Mouse (Mus musculus) neural tube, embryonic 11.5 days (tissue): Measurements from ENCODE around the gene Gm11127. TPM values are rescaled to one million over a fixed set of nuclear protein-coding genes. Genes with fewer than 3 reads are reported as not detected.
A peak's percentile ranks its signal among the peaks of the same experiment; 100 is the strongest.
"Not testable (repeated sequence)": the region's sequence is repeated elsewhere in the genome, so short reads cannot be mapped to it uniquely, and the experiment has no call there.

Source experiments
- ATAC-seq: fragments of 200-750 bp; cut with Nextera tagmentation; 2 replicates; pipeline ENCODE4 v1.8.0; 2017; ENCODE audit warnings: moderate number of reproducible peaks, mild to moderate bottlenecking, moderate TSS enrichment, moderate library complexity; ENCODE audit not compliant: insufficient read depth, low FRiP score, low TSS enrichment
- DNase-seq: peaks from one replicate; pipeline ENCODE4 v3.0.0-alpha.2; 2015; ENCODE audit warnings: low spot score
- H3K27ac ChIP-seq: fragments of 300-500 bp; sonication (generic); 2 replicates; pipeline ENCODE4 v1.5.1; 2014; ENCODE audit warnings: low read depth, mild to moderate bottlenecking, low read length
- H3K27me3 ChIP-seq: fragments of 300-500 bp; sonication (generic); 2 replicates; pipeline ENCODE4 v1.6.1; 2014; ENCODE audit warnings: mild to moderate bottlenecking, low read length, mixed read lengths; ENCODE audit not compliant: control insufficient read depth, insufficient read depth
- H3K36me3 ChIP-seq: fragments of 300-500 bp; sonication (generic); 2 replicates; pipeline ENCODE4 v1.6.1; 2014; ENCODE audit warnings: mild to moderate bottlenecking, low read length, moderate library complexity, mixed read lengths; ENCODE audit not compliant: control insufficient read depth, insufficient read depth
- H3K4me1 ChIP-seq: fragments of 300-500 bp; sonication (generic); 2 replicates; pipeline ENCODE4 v1.6.1; 2014; ENCODE audit warnings: low read length, mixed read lengths; ENCODE audit not compliant: control insufficient read depth, insufficient read depth
- H3K4me2 ChIP-seq: fragments of 300-500 bp; sonication (generic); 2 replicates; pipeline ENCODE4 v1.6.1; 2014; ENCODE audit warnings: low read depth, mild to moderate bottlenecking, moderate library complexity
- H3K4me3 ChIP-seq: fragments of 300-500 bp; sonication (generic); 2 replicates; pipeline ENCODE4 v1.5.1; 2014; ENCODE audit warnings: low read depth, low read length
- H3K9ac ChIP-seq: fragments of 300-500 bp; sonication (generic); 2 replicates; pipeline ENCODE4 v1.6.1; 2014; ENCODE audit warnings: mild to moderate bottlenecking, low read length
- H3K9me3 ChIP-seq: fragments of 300-500 bp; sonication (generic); 2 replicates; pipeline ENCODE4 v1.6.1; 2016; ENCODE audit warnings: low read length; ENCODE audit not compliant: control insufficient read depth
- WGBS: fragments of 180-500 bp; shearing (Covaris S2); extraction: QIAGEN DNeasy Blood & Tissue Kit; methylation state at CpG from one replicate; pipeline ENCODE4 v1.1.7; 2014; 5-methylcytosine and 5-hydroxymethylcytosine counted together
- polyA plus RNA-seq: library from polyadenylated mRNA; unstranded; fragments of >200 nt; fragmentation: Nextera tagmentation; extraction: Ambion mirVana; gene quantifications from 2 replicates; pipeline ENCODE4 v1.2.1, GENCODE M21; 2014

Gm11127 gene
- polyA plus RNA-seq, 1 experiment from 2014 or later = not detected

- not testable (repeated sequence) for H3K27me3 ChIP-seq, H3K27ac ChIP-seq, H3K36me3 ChIP-seq, DNase-seq, H3K9ac ChIP-seq, H3K9me3 ChIP-seq, ATAC-seq, H3K4me1 ChIP-seq
- peak overlapping the region; percentile 95 for H3K4me2 ChIP-seq
- 44% methylated on average over 5 of the region's 6 CpGs for WGBS
- H3K4me3 ChIP-seq = peak overlapping the region; percentile 51; the same call in 1 of the 2 replicates
Observed at GRCm38 (mm10) chr17:36082519-36083232, 24.5 kb upstream of the Gm11127 start.

GRCm38 (mm10) chr17:36081901-36082300, 23.7 kb upstream of the Gm11127 start:
- not testable (repeated sequence) for H3K4me3 ChIP-seq, H3K36me3 ChIP-seq, H3K9ac ChIP-seq, H3K9me3 ChIP-seq, ATAC-seq, H3K27me3 ChIP-seq, DNase-seq, H3K4me1 ChIP-seq, H3K4me2 ChIP-seq, H3K27ac ChIP-seq

GRCm38 (mm10) chr17:36060829-36061228, 2.7 kb upstream of the Gm11127 start:
- no peak for ATAC-seq
- Histone ChIP-seq H3K4me2 (no peak overlapping the region), H3K27ac (no peak overlapping the region), H3K27me3 (no peaks in the 10 kb centered on the region), H3K9me3 (no peaks in the 10 kb centered on the region), H3K9ac (no peak overlapping the region), H3K4me3 (no peak overlapping the region), H3K4me1 (no peaks in the 10 kb centered on the region), H3K36me3 (no peaks in the 10 kb centered on the region)
- WGBS = 20% methylated on average over 2 of the region's 2 CpGs
- DNase-seq = peak; percentile 73

- WGBS = 90% methylated on average over 23 of the region's 25 CpGs
- H3K4me3 ChIP-seq, H3K36me3 ChIP-seq, DNase-seq, H3K9me3 ChIP-seq, H3K27me3 ChIP-seq, ATAC-seq, H3K4me2 ChIP-seq, H3K9ac ChIP-seq, H3K27ac ChIP-seq, H3K4me1 ChIP-seq: not testable (repeated sequence)
Observed at GRCm38 (mm10) chr17:36057927-36058326, 244 bp downstream of the Gm11127 start.

GRCm38 (mm10) chr17:36043286-36043685, 14.9 kb downstream of the Gm11127 start:
- no peaks in the 10 kb centered on the region for H3K4me1 ChIP-seq
- no peaks in the 10 kb centered on the region for H3K9me3 ChIP-seq
- no peak overlapping the region for H3K9ac ChIP-seq
- no peak overlapping the region for H3K27ac ChIP-seq
- peak overlapping the region; percentile 51 for H3K4me2 ChIP-seq
- no peaks in the 10 kb centered on the region for H3K27me3 ChIP-seq
- DNase-seq (no peak), ATAC-seq (no peak)
- no peak overlapping the region for H3K4me3 ChIP-seq
- no peaks in the 10 kb centered on the region for H3K36me3 ChIP-seq
- 84% methylated on average over 3 of the region's 3 CpGs for WGBS

GRCm38 (mm10) chr17:36042610-36043169, 15.5 kb downstream of the Gm11127 start, which contains the start of the genes H2-T22 and Gm6034:
TSS of gene H2-T22 (minus strand) at chr17:36042747.
TSS of gene Gm6034 (plus strand) at chr17:36042961.
- WGBS = 2% methylated on average over 12 of the region's 12 CpGs
- H3K4me1 ChIP-seq, H3K27me3 ChIP-seq, H3K27ac ChIP-seq, H3K36me3 ChIP-seq, H3K9me3 ChIP-seq: not testable (repeated sequence)
- Histone ChIP-seq H3K4me2 (peak within 1 kb of the TSS; percentile 51), H3K9ac (peak within 1 kb of the TSS; percentile 26), H3K4me3 (peak within 1 kb of the TSS; percentile 26)
- DNase-seq (peak; percentile 64), ATAC-seq (peak; percentile 93)

GRCm38 (mm10) chr17:36042055-36042454, 16.1 kb downstream of the Gm11127 start:
- WGBS = 1% methylated on average over 18 of the region's 19 CpGs
- H3K4me1 ChIP-seq, H3K9me3 ChIP-seq, H3K36me3 ChIP-seq, H3K27ac ChIP-seq, DNase-seq, H3K27me3 ChIP-seq: not testable (repeated sequence)
- peak overlapping the region; percentile 51 for H3K4me2 ChIP-seq
- peak; percentile 78 for ATAC-seq
- peak overlapping the region; percentile 26 for H3K4me3 ChIP-seq
- H3K9ac ChIP-seq = peak overlapping the region; percentile 26

GRCm38 (mm10) chr17:36040604-36041003, 17.6 kb downstream of the Gm11127 start:
- H3K27me3 ChIP-seq, H3K4me1 ChIP-seq, H3K9ac ChIP-seq, H3K27ac ChIP-seq, ATAC-seq, H3K4me2 ChIP-seq, DNase-seq, H3K9me3 ChIP-seq, H3K4me3 ChIP-seq, H3K36me3 ChIP-seq: not testable (repeated sequence)
- WGBS = 93% methylated on average over 2 of the region's 2 CpGs

- WGBS = 86% methylated on average over 13 of the region's 13 CpGs
- not testable (repeated sequence) for ATAC-seq
Observed at GRCm38 (mm10) chr17:36036126-36036525, 22.0 kb downstream of the Gm11127 start.

More at GRCm38 (mm10) chr17:36036126-36036525, 22.0 kb downstream of the Gm11127 start:
- not testable (repeated sequence) for H3K27ac ChIP-seq, H3K4me3 ChIP-seq, H3K27me3 ChIP-seq, H3K4me2 ChIP-seq, H3K36me3 ChIP-seq, H3K9me3 ChIP-seq, H3K9ac ChIP-seq, H3K4me1 ChIP-seq, DNase-seq
